Mouse (Mus musculus) naive thymus-derived CD4-positive, alpha-beta T cell, adult 2 months (primary cell): ENCODE data around the gene Ap4b1.

Experiments
- DNase-seq: peaks from one replicate; pipeline ENCODE4 v3.0.0-alpha.2; 2011; ENCODE audit warnings: low read depth

Gene Ap4b1

DNA sequence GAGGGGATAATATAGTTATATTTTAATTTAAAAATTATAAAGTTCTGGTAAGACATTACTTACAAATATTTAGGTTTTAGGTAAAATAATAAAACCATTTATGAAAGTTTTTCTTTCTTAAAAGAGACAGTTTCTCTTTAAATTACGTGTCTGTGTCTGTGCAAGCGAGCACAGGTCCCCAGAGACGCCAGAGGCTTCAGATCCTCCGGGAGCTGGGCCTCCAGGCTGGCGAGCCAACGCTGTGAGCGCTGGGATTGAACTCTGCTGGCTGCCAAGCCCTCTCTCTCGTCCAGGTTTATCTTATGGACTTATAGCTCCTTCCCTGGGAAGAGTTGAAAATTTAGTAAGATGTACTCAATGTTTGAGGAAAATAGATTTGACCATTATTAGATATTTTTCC lies 44.5 kb downstream of the Ap4b1 start:
- DNase-seq = no peak

DNA sequence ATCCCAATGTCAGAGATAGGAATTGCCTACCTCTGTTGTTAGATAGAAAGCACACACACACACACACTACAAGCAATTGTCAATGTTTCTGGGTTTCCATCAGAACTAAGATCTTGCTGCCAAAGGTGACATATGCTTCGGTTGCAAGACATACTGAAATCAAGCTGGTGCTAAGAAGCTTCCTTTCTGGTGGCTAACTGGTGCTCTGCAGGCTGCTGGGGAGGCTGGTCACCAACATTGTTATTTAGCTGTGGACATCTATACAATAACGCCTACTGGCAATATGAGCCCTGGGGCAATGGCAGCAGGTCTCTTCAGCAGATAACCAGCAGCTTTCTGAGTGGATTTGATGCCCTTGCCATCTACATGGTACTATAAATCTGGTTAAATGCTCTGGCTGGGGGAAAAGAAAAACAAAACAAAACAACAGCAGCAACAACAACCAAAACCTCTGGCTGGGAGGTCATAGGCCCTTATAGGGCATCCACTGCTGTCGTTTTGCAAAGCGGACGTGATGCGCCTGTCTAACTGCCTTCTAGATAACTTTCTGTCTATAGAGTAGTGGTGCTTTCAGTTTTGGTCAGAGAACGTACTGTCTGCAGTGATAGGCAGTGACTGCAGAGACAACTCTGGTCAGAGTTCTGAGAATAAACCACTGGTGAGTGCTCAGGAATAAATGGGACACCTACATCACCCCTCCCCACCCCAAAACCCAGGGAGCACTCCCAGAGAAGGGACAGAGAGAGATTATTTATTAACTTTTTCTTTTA lies 47.9 kb downstream of the Ap4b1 start:
- peak; percentile 69 for DNase-seq

DNA sequence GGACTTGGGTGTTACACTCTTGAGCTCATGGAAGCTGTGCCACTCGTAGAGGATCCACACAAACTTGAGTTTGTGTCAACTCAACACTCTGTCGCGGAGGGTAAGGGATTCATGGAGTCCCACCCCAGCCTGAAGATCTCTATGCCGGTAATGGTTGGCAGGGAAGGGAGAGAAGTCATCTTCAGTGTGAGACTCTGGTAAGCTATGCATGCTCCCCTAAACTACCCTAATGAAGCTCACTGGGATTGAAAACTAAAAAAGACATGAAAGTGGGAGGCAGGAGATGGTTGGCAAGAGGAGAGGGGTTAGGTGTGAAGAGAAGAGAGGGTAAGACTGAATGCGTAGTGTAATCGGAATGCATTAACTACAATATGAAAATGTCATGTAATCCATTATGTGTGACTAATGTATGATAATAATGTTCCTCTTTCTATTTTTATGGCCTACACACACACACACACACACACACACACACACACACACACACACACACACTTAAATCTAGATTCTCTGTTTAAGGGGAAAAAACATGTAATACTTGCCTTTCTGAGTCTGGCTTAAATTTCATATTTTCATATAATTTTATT lies 48.8 kb downstream of the Ap4b1 start:
- peak; percentile 34 for DNase-seq

DNA sequence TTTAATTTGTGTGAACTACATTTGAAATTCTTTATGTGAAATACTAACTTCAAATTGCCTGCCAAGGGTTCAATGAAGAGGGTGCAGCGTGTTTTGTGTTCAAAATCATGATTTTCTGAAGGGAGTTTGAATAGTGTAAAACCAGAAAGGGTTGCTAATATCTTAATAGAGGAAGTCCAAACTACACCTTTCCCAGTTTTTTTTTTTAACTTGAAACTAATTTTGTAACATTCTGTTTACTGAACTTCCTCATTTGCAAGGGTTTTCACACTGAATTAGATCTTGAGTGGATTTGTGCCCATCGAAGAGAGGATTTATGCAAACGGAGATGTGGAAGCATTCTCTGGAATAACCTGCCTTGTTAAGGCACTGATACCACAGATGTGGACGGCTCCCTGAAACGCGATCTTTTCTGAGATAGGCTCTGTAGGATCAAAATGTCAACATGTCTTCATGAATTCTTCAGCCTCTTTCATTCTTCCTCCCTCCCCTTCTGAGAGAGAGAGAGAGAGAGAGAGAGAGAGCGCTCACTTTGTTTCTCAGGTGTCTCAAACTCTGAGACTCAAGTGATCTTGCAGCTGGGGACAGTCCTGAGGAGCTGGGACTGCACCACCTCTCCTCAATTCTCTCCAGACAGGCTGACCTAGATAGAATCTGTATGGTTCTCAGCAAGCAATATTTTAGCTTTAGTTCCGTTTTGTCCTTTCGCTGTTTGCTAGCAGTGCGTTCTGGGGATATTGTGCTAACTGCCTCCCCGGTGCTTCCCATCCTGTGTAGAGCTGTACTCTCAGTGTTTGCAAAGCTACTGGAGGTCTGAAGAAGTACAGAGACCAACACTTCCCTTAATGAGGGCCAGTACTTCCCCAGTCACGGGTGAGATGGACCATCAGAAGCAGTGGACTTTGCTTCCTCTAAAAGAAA lies 49.8 kb downstream of the Ap4b1 start, which contains the start of gene Ptpn22:
TSS of gene Ptpn22 (plus strand) at position 915 of the 921 bp plus-strand sequence.
- DNase-seq = peak; percentile 78

DNA sequence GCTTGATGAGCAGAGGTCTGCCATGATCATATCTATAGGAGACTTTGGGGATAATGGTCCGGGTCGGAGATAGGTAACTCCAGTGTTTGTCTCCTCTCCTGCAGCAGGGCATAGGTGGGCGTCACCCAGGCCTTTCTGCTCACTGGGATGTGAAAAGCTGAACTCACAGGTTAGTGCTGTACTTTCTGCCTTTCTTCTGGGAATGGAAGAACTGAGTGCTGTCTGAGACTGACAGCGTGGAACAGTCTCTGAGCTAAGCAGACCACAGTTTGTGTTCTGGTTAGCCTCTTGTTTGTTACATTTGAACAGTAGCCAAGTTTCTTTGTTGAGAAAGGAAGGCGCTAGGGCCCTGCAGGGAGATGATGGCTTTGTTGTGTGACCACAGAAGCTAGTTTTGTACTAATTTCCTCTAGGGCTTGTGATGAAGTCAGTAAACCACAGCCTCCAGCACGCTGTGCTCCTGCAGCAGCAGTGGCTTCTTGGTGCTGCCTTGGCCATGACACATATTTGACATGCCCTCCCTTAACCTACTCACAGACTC lies 50.6 kb downstream of the Ap4b1 start:
- peak; percentile 94 for DNase-seq

DNA sequence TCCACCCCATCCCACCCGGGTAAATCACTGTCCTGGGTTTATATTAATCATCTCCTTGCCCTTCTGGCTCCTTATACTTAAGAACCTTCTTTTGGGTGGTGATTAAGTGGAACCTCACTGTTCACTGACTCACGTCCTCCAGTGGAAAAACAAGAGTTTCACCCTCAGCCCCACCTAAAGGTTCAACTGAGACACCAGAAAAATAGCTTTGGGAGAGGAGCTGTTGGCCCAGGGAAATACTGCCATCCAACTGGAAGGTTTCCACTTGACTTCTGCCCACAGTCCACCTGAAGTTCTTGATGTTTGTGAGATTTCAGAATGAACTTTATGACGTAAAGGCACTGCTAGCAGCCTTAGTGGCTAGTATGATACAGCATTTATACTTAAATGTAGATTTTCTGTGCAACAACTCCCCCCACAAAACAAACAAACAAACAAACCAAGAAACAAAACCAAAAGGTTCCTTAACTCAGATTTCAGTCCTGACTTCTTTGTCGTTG lies 53.5 kb downstream of the Ap4b1 start:
- DNase-seq = peak; percentile 56

DNA sequence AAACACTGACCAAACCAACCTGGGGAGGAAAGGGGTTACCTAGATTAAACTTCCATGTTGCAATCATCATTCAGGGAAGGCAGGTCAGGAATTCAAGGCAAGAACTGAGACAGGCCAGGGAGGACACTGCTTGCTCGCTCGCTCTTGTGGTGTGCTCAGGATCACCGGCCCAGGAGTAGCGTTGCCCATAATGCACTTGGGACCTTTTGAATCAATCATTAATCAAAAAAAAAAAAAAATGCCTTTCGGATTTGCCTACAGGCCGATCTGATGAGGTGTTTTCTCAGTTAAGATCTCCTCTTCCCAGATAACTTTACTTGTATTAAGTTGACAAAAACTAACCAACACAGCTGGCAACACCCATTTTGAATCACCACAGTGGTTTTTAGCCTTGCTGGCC lies 54.9 kb downstream of the Ap4b1 start:
- no peak for DNase-seq

DNA sequence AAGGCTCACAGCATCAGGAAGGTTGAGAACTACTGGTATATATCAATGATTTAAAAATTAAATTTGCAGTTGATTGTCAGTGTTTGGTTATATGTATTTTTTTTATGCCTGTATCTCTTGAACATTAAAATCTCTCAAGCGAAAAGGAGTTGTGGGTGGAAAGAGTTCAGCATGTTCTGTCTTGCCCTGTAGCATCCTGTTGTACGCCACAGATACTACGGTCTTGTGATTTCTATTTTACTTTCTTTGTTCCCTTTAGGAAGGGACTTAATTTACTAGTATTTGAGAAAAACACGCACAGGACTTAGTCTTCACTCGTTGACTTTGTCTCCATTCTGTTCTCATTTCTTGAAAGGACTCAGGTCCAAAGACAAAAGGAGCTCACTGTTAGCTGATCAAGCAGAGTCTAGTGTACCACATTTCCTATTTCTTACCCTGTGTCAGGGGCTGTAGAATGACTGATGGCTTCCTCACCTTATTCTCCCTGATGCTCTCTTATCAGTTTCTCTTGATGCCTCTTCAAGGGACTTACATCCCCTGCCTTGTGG lies 58.2 kb downstream of the Ap4b1 start:
- peak; percentile 74 for DNase-seq

DNA sequence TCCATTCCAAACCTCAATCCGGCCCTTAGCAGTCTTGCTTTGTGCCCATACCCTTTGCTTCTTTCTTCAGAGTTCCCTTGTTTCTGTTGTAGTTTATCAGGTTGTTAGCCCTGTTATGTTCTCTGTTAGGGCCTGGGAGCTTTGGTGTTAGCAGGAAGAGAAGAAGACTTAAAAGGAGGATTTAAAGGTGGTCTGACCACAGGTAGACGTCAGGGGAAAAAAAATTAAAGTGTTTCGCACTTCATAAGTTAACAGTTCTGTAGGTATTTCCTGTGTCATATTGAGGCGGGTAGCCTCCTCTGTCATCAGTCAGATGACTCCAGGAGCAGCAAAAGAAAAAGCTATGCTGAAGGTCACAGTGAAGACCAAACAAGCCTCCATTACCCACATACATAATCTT lies 58.7 kb downstream of the Ap4b1 start:
- DNase-seq = peak; percentile 86
